Mouse (Mus musculus) forebrain, embryonic 12.5 days (tissue): Measurements from ENCODE around the gene Mob2. TPM values are rescaled to one million over a fixed set of nuclear protein-coding genes. Genes with fewer than 3 reads are reported as not detected.
A peak's percentile ranks its signal among the peaks of the same experiment; 100 is the strongest.

Source experiments
- ATAC-seq: fragments of 200-750 bp; cut with Nextera tagmentation; 2 replicates; pipeline ENCODE4 v1.8.0; 2017; ENCODE audit warnings: moderate TSS enrichment; ENCODE audit not compliant: low FRiP score
- H3K27ac ChIP-seq: fragments of 300-500 bp; sonication (generic); 2 replicates; pipeline ENCODE4 v1.5.1; 2016; ENCODE audit warnings: mild to moderate bottlenecking
- H3K27me3 ChIP-seq: fragments of 300-500 bp; sonication (generic); 2 replicates; pipeline ENCODE4 v1.6.1; 2016; ENCODE audit warnings: mild to moderate bottlenecking
- H3K36me3 ChIP-seq: fragments of 300-500 bp; sonication (generic); replicated peaks from 2 replicates; pipeline ENCODE4 v1.6.1; 2016; ENCODE audit warnings: mild to moderate bottlenecking
- H3K4me1 ChIP-seq: fragments of 300-500 bp; sonication (generic); 2 replicates; pipeline ENCODE4 v1.6.1; 2016
- H3K4me2 ChIP-seq: fragments of 300-500 bp; sonication (generic); 2 replicates; pipeline ENCODE4 v1.6.1; 2016; ENCODE audit warnings: mild to moderate bottlenecking, moderate library complexity
- H3K4me3 ChIP-seq: fragments of 300-500 bp; sonication (generic); replicated peaks from 2 replicates; pipeline ENCODE4 v1.5.1; 2016; ENCODE audit warnings: mild to moderate bottlenecking
- H3K9ac ChIP-seq: fragments of 300-500 bp; sonication (generic); 2 replicates; pipeline ENCODE4 v1.6.1; 2016; ENCODE audit warnings: mild to moderate bottlenecking
- H3K9me3 ChIP-seq: fragments of 300-500 bp; sonication (generic); 2 replicates; pipeline ENCODE4 v1.6.1; 2016
- WGBS: fragments of 180-500 bp; shearing (Covaris S2); methylation state at CpG from one replicate; pipeline ENCODE4 v1.1.7; 2016; 5-methylcytosine and 5-hydroxymethylcytosine counted together
- polyA plus RNA-seq: library from polyadenylated mRNA; unstranded; fragments of >200 nt; fragmentation: Nextera tagmentation; extraction: Ambion mirVana; gene quantifications from 2 replicates; pipeline ENCODE4 v1.2.1, GENCODE M21; 2016

Gene Mob2
- polyA plus RNA-seq, 1 experiment from 2014 or later, result 46.9 TPM

GRCm38 (mm10) chr7:142045932-142046331 is 14.9 kb downstream of the Mob2 start:
- Histone ChIP-seq H3K27ac (no peak overlapping the region), H3K9ac (no peak overlapping the region), H3K27me3 (no peaks in the 10 kb centered on the region), H3K4me1 (peaks cover 5% of the 10 kb centered on the region; the same call in 1 of the 2 replicates), H3K9me3 (no peaks in the 10 kb centered on the region), H3K4me2 (no peak overlapping the region), H3K36me3 (no peaks in the 10 kb centered on the region), H3K4me3 (no peak overlapping the region)
- 91% methylated on average over 1 of the region's 1 CpGs for WGBS
- ATAC-seq, result no peak

GRCm38 (mm10) chr7:142045344-142045743 is 15.5 kb downstream of the Mob2 start:
- H3K27me3 ChIP-seq, result no peaks in the 10 kb centered on the region
- H3K4me2 ChIP-seq, result no peak overlapping the region
- no peaks in the 10 kb centered on the region for H3K36me3 ChIP-seq
- H3K9me3 ChIP-seq, result no peaks in the 10 kb centered on the region
- H3K27ac ChIP-seq, result no peak overlapping the region
- H3K9ac ChIP-seq, result 0 out of 2 replicates have a peak overlapping the region, but pooled peaks have one; percentile 21
- peaks cover 5% of the 10 kb centered on the region; the same call in 1 of the 2 replicates for H3K4me1 ChIP-seq
- WGBS, result 19% methylated on average over 2 of the region's 2 CpGs
- ATAC-seq, result no peak
- no peak overlapping the region for H3K4me3 ChIP-seq

GRCm38 (mm10) chr7:142040756-142041155 is 20.1 kb downstream of the Mob2 start:
- Histone ChIP-seq H3K4me3 (no peak overlapping the region), H3K27me3 (no peaks in the 10 kb centered on the region), H3K36me3 (no peaks in the 10 kb centered on the region), H3K9me3 (no peaks in the 10 kb centered on the region), H3K27ac (no peak overlapping the region), H3K4me1 (peaks cover 10% of the 10 kb centered on the region), H3K4me2 (no peak overlapping the region), H3K9ac (no peak overlapping the region)
- ATAC-seq, result no peak
- 93% methylated on average over 3 of the region's 3 CpGs for WGBS

- Histone ChIP-seq H3K9ac (no peak overlapping the region), H3K9me3 (no peaks in the 10 kb centered on the region), H3K4me1 (peaks cover 5% of the 10 kb centered on the region), H3K27ac (no peak overlapping the region), H3K36me3 (0 out of 2 replicates have a peak, but pooled peaks cover 2% of the 10 kb centered on the region), H3K27me3 (no peaks in the 10 kb centered on the region), H3K4me3 (no peak overlapping the region), H3K4me2 (no peak overlapping the region)
- WGBS, result 76% methylated on average over 4 of the region's 4 CpGs
- peak; percentile 80 for ATAC-seq
Observed at GRCm38 (mm10) chr7:142037553-142038170, 23.2 kb downstream of the Mob2 start.

GRCm38 (mm10) chr7:142035048-142035811 is 25.6 kb downstream of the Mob2 start:
- no peak overlapping the region for H3K9ac ChIP-seq
- 0 out of 2 replicates have a peak, but pooled peaks cover 2% of the 10 kb centered on the region for H3K36me3 ChIP-seq
- no peak for ATAC-seq
- no peak overlapping the region for H3K4me2 ChIP-seq
- H3K27me3 ChIP-seq, result no peaks in the 10 kb centered on the region
- H3K4me1 ChIP-seq, result peaks cover 5% of the 10 kb centered on the region
- H3K9me3 ChIP-seq, result no peaks in the 10 kb centered on the region
- WGBS, result 65% methylated on average over 2 of the region's 2 CpGs
- no peak overlapping the region for H3K4me3 ChIP-seq
- H3K27ac ChIP-seq, result no peak overlapping the region

- no peak overlapping the region for H3K27ac ChIP-seq
- WGBS, result 86% methylated on average over 2 of the region's 2 CpGs
- H3K9ac ChIP-seq, result no peak overlapping the region
- H3K27me3 ChIP-seq, result no peaks in the 10 kb centered on the region
- H3K4me2 ChIP-seq, result no peak overlapping the region
- H3K9me3 ChIP-seq, result no peaks in the 10 kb centered on the region
- ATAC-seq, result no peak
- H3K4me1 ChIP-seq, result peaks cover 5% of the 10 kb centered on the region
- H3K4me3 ChIP-seq, result no peak overlapping the region
- 0 out of 2 replicates have a peak, but pooled peaks cover 2% of the 10 kb centered on the region for H3K36me3 ChIP-seq
Observed at GRCm38 (mm10) chr7:142034198-142034597, 26.7 kb downstream of the Mob2 start.

- H3K36me3 ChIP-seq, result no peaks in the 10 kb centered on the region
Observed at GRCm38 (mm10) chr7:142030073-142030472, 30.8 kb downstream of the Mob2 start.

GRCm38 (mm10) chr7:142025926-142026325 is 34.9 kb downstream of the Mob2 start:
- Histone ChIP-seq H3K9me3 (no peaks in the 10 kb centered on the region), H3K4me1 (peaks cover 6% of the 10 kb centered on the region), H3K9ac (no peak overlapping the region), H3K36me3 (no peaks in the 10 kb centered on the region), H3K4me2 (no peak overlapping the region), H3K4me3 (no peak overlapping the region), H3K27ac (no peak overlapping the region), H3K27me3 (no peaks in the 10 kb centered on the region)
- ATAC-seq, result no peak
- 84% methylated on average over 4 of the region's 4 CpGs for WGBS

More at GRCm38 (mm10) chr7:142030073-142030472, 30.8 kb downstream of the Mob2 start:
- no peak for ATAC-seq
- Histone ChIP-seq H3K4me1 (peaks cover 5% of the 10 kb centered on the region), H3K4me3 (no peak overlapping the region), H3K9ac (no peak overlapping the region), H3K4me2 (no peak overlapping the region), H3K27ac (no peak overlapping the region), H3K9me3 (no peaks in the 10 kb centered on the region), H3K27me3 (no peaks in the 10 kb centered on the region)

GRCm38 (mm10) chr7:142025196-142025595 is 35.7 kb downstream of the Mob2 start:
- H3K27me3 ChIP-seq, result no peaks in the 10 kb centered on the region
- H3K4me3 ChIP-seq, result no peak overlapping the region
- ATAC-seq, result no peak
- H3K9ac ChIP-seq, result no peak overlapping the region
- no peak overlapping the region for H3K27ac ChIP-seq
- WGBS, result 81% methylated on average over 2 of the region's 2 CpGs
- no peaks in the 10 kb centered on the region for H3K9me3 ChIP-seq
- no peak overlapping the region for H3K4me2 ChIP-seq
- H3K36me3 ChIP-seq, result no peaks in the 10 kb centered on the region
- H3K4me1 ChIP-seq, result peaks cover 6% of the 10 kb centered on the region

- 76% methylated on average over 3 of the region's 3 CpGs for WGBS
- no peak for ATAC-seq
Observed at GRCm38 (mm10) chr7:142020827-142021226, 40.0 kb downstream of the Mob2 start.

GRCm38 (mm10) chr7:142019699-142020098 is 41.2 kb downstream of the Mob2 start:
- H3K27ac ChIP-seq, result no peak overlapping the region

More at GRCm38 (mm10) chr7:142020827-142021226, 40.0 kb downstream of the Mob2 start:
- Histone ChIP-seq H3K4me3 (no peak overlapping the region), H3K9ac (no peak overlapping the region), H3K9me3 (no peaks in the 10 kb centered on the region), H3K27me3 (no peaks in the 10 kb centered on the region), H3K36me3 (0 out of 2 replicates have a peak, but pooled peaks cover 4% of the 10 kb centered on the region), H3K27ac (no peak overlapping the region), H3K4me2 (no peak overlapping the region), H3K4me1 (peaks cover 3% of the 10 kb centered on the region; the same call in 1 of the 2 replicates)

GRCm38 (mm10) chr7:142016562-142016961 is 44.3 kb downstream of the Mob2 start:
- Histone ChIP-seq H3K9ac (no peak overlapping the region), H3K4me3 (no peak overlapping the region), H3K4me2 (no peak overlapping the region), H3K27ac (no peak overlapping the region), H3K4me1 (no peaks in the 10 kb centered on the region), H3K9me3 (no peaks in the 10 kb centered on the region), H3K27me3 (no peaks in the 10 kb centered on the region), H3K36me3 (peaks cover 29% of the 10 kb centered on the region)
- WGBS, result 67% methylated on average over 1 of the region's 1 CpGs
- ATAC-seq, result no peak

More at GRCm38 (mm10) chr7:142019699-142020098, 41.2 kb downstream of the Mob2 start:
- Histone ChIP-seq H3K36me3 (0 out of 2 replicates have a peak, but pooled peaks cover 13% of the 10 kb centered on the region), H3K4me1 (no peaks in the 10 kb centered on the region), H3K27me3 (no peaks in the 10 kb centered on the region), H3K4me3 (no peak overlapping the region), H3K9ac (no peak overlapping the region), H3K9me3 (no peaks in the 10 kb centered on the region), H3K4me2 (no peak overlapping the region)
- WGBS, result 54% methylated on average over 2 of the region's 2 CpGs
- ATAC-seq, result no peak
